Mouse (Mus musculus): ENCODE data around the gene Prepl. TPM values are rescaled to one million over a fixed set of nuclear protein-coding genes. Genes with fewer than 3 reads are reported as not detected.
A peak's percentile ranks its signal among the peaks of the same experiment; 100 is the strongest.

Prepl gene
- polyA plus RNA-seq, 1 experiment from 2014 or later: 56.3 TPM

GRCm38 (mm10) chr17:85089621-85090020 is 420 bp downstream of the Prepl start:
- no peaks in the 10 kb centered on the region for H3K9me3 ChIP-seq
- peaks cover 16% of the 10 kb centered on the region for H3K4me1 ChIP-seq
- no peaks in the 10 kb centered on the region for H3K27me3 ChIP-seq
- 1% methylated on average over 16 of the region's 16 CpGs for whole genome bisulfite sequencing
- H3K9ac ChIP-seq (replicated peaks): peak overlapping the region; percentile 78
- ATAC-seq (ENCODE audit: low FRiP score, low read depth): peak; percentile 3; the same call in 1 of the 2 replicates
- H3K36me3 ChIP-seq: no peaks in the 10 kb centered on the region
- peak overlapping the region; percentile 86 for H3K27ac ChIP-seq (replicated peaks)
- H3K4me2 ChIP-seq (replicated peaks): peak overlapping the region; percentile 83
- H3K4me3 ChIP-seq: peak overlapping the region; percentile 89

- Histone ChIP-seq H3K4me3 (peak overlapping the region; percentile 89), H3K4me1 (peaks cover 16% of the 10 kb centered on the region), H3K9me3 (no peaks in the 10 kb centered on the region), H3K27ac (replicated peaks) (no peak overlapping the region), H3K9ac (replicated peaks) (peak overlapping the region; percentile 78; the same call in 1 of the 2 replicates), H3K27me3 (no peaks in the 10 kb centered on the region), H3K36me3 (no peaks in the 10 kb centered on the region), H3K4me2 (replicated peaks) (peak overlapping the region; percentile 83)
- WGBS: 45% methylated on average over 6 of the region's 6 CpGs
- ATAC-seq (ENCODE audit: low FRiP score, low read depth): no peak
Observed at GRCm38 (mm10) chr17:85089011-85089410, 1.0 kb downstream of the Prepl start.

DNA sequence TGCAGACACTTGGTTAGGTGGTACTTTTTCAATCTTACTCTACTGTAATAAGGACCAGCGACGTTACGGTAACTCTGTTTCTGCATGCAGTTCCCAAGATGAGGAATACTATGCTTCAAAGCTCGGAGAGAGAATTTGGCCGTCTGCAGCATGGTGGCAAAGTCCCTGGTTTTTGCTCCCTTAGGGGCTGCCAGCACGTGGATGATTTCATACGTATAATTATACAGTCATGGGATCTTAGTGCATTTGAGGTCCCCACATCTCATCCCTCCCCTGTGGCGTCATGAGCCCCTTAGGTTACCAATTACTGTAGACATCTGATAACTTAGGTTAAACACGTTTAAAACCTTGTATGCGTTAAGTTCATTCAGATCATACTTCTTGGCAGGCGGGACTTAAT is 1.6 kb downstream of the Prepl start:
- H3K9ac ChIP-seq (replicated peaks): no peak overlapping the region
- H3K4me2 ChIP-seq (replicated peaks): 0 out of 2 replicates have a peak overlapping the region, but pooled peaks have one; percentile 5
- no peak overlapping the region for H3K27ac ChIP-seq (replicated peaks)
- WGBS: 90% methylated on average over 11 of the region's 11 CpGs
- H3K4me1 ChIP-seq: peaks cover 16% of the 10 kb centered on the region
- no peaks in the 10 kb centered on the region for H3K27me3 ChIP-seq
- no peaks in the 10 kb centered on the region for H3K9me3 ChIP-seq
- no peak for ATAC-seq (ENCODE audit: low FRiP score, low read depth)
- H3K36me3 ChIP-seq: no peaks in the 10 kb centered on the region
- H3K4me3 ChIP-seq: no peak overlapping the region

DNA sequence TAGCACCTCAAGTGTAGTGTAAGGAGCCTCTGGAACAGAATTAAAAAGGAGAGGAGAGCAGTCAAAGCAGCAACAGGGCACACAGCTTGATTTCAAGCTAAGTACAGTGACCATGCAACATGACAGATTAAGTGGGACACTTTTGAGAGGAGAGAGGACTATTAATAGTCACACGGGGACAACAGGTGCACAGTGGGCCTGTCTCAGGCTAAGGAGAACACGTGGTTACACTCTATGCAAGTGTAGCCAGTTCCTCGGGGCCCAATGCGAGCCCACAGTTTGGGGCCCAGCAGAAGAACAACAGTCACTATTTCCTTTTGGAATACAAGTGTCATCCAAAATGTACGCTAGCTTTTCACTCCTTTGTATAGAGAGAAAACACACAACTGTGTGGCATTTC is 2.5 kb downstream of the Prepl start:
- ATAC-seq (ENCODE audit: low FRiP score, low read depth): no peak
- 94% methylated on average over 5 of the region's 5 CpGs for WGBS

GRCm38 (mm10) chr17:85086501-85086900 is 3.5 kb downstream of the Prepl start:
- Histone ChIP-seq H3K4me2 (replicated peaks) (no peak overlapping the region), H3K27me3 (no peaks in the 10 kb centered on the region), H3K4me3 (no peak overlapping the region), H3K9ac (replicated peaks) (no peak overlapping the region), H3K27ac (replicated peaks) (no peak overlapping the region), H3K4me1 (peaks cover 14% of the 10 kb centered on the region), H3K9me3 (no peaks in the 10 kb centered on the region), H3K36me3 (0 out of 2 replicates have a peak, but pooled peaks cover 4% of the 10 kb centered on the region)
- 80% methylated on average over 1 of the region's 1 CpGs for WGBS
- no peak for ATAC-seq (ENCODE audit: low FRiP score, low read depth)

More for the DNA sequence above, 2.5 kb downstream of the Prepl start:
- H3K9ac ChIP-seq (replicated peaks): no peak overlapping the region
- no peaks in the 10 kb centered on the region for H3K27me3 ChIP-seq
- no peak overlapping the region for H3K4me2 ChIP-seq (replicated peaks)
- H3K4me1 ChIP-seq: peaks cover 16% of the 10 kb centered on the region
- no peaks in the 10 kb centered on the region for H3K36me3 ChIP-seq
- no peaks in the 10 kb centered on the region for H3K9me3 ChIP-seq
- H3K27ac ChIP-seq (replicated peaks): no peak overlapping the region
- no peak overlapping the region for H3K4me3 ChIP-seq

GRCm38 (mm10) chr17:85085335-85085734 is 4.7 kb downstream of the Prepl start:
- ATAC-seq (ENCODE audit: low FRiP score, low read depth): no peak
- Histone ChIP-seq H3K9ac (replicated peaks) (no peak overlapping the region), H3K9me3 (no peaks in the 10 kb centered on the region), H3K36me3 (peaks cover 13% of the 10 kb centered on the region; the same call in 1 of the 2 replicates), H3K4me3 (no peak overlapping the region), H3K4me2 (replicated peaks) (no peak overlapping the region), H3K27me3 (no peaks in the 10 kb centered on the region), H3K4me1 (peaks cover 11% of the 10 kb centered on the region), H3K27ac (replicated peaks) (no peak overlapping the region)
- 99% methylated on average over 2 of the region's 2 CpGs for WGBS

GRCm38 (mm10) chr17:85080781-85081180 is 9.3 kb downstream of the Prepl start:
- WGBS: 97% methylated on average over 11 of the region's 11 CpGs
- no peak for ATAC-seq (ENCODE audit: low FRiP score, low read depth)

GRCm38 (mm10) chr17:85079276-85079675 is 10.8 kb downstream of the Prepl start:
- H3K27me3 ChIP-seq: no peaks in the 10 kb centered on the region
- 95% methylated on average over 3 of the region's 3 CpGs for WGBS
- H3K27ac ChIP-seq (replicated peaks): no peak overlapping the region
- no peak overlapping the region for H3K9ac ChIP-seq (replicated peaks)
- no peak overlapping the region for H3K4me3 ChIP-seq
- H3K4me1 ChIP-seq: no peaks in the 10 kb centered on the region
- no peaks in the 10 kb centered on the region for H3K9me3 ChIP-seq
- no peak for ATAC-seq (ENCODE audit: low FRiP score, low read depth)
- no peak overlapping the region for H3K4me2 ChIP-seq (replicated peaks)
- H3K36me3 ChIP-seq: peaks cover 54% of the 10 kb centered on the region

More at GRCm38 (mm10) chr17:85080781-85081180, 9.3 kb downstream of the Prepl start:
- H3K27me3 ChIP-seq: no peaks in the 10 kb centered on the region
- no peaks in the 10 kb centered on the region for H3K4me1 ChIP-seq
- H3K9ac ChIP-seq (replicated peaks): no peak overlapping the region
- H3K36me3 ChIP-seq: peaks cover 48% of the 10 kb centered on the region
- no peak overlapping the region for H3K4me2 ChIP-seq (replicated peaks)
- H3K4me3 ChIP-seq: no peak overlapping the region
- H3K27ac ChIP-seq (replicated peaks): no peak overlapping the region
- no peaks in the 10 kb centered on the region for H3K9me3 ChIP-seq

DNA sequence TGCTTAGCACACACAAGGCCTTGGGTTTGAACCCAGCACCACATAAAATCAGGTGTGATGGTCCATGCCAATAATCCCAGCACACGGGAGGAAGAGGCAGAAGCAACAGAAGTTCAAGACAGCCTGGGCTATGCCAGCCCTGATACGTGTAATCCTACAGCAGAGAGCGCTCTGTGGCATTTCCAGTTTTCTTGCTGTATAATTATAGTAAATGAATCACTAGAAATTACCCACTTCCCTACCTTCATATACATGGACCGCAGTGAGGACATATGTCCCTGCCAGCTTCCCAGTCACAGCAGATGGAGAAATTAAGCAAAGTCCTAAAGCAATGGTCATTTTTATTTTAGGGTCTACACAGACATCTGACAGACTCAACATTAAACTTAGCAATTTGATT is 16.0 kb downstream of the Prepl start:
- 92% methylated on average over 4 of the region's 4 CpGs for WGBS
- Histone ChIP-seq H3K36me3 (peaks cover 67% of the 10 kb centered on the region), H3K4me1 (peaks cover 11% of the 10 kb centered on the region), H3K4me3 (no peak overlapping the region), H3K27ac (replicated peaks) (no peak overlapping the region), H3K4me2 (replicated peaks) (no peak overlapping the region), H3K9ac (replicated peaks) (no peak overlapping the region), H3K9me3 (no peaks in the 10 kb centered on the region), H3K27me3 (no peaks in the 10 kb centered on the region)
- no peak for ATAC-seq (ENCODE audit: low FRiP score, low read depth)

DNA sequence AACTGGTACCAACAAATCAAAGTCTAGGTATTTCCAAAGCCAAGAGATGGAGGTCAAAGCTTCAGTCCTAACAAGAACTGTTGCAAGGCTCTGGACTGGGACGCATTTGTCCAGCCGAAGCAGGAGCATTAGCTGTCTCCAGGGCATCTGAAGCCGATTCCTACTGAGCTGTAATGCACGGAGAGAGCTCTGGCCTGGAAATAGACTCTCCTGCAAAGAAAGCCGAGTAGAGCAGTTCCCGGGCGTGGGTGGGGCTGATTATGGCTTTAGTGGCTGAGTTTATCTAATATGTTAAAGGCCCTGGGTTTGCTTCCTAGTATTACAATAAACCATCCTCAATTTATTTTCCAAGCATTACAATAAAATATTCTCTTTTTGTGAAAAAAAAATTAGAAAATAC is 16.8 kb downstream of the Prepl start:
- ATAC-seq (ENCODE audit: low FRiP score, low read depth): no peak
- no peak overlapping the region for H3K9ac ChIP-seq (replicated peaks)
- no peak overlapping the region for H3K4me3 ChIP-seq
- no peak overlapping the region for H3K27ac ChIP-seq (replicated peaks)
- WGBS: 69% methylated on average over 7 of the region's 7 CpGs
- peaks cover 67% of the 10 kb centered on the region for H3K36me3 ChIP-seq
- H3K27me3 ChIP-seq: no peaks in the 10 kb centered on the region
- H3K4me1 ChIP-seq: peaks cover 11% of the 10 kb centered on the region
- no peak overlapping the region for H3K4me2 ChIP-seq (replicated peaks)
- no peaks in the 10 kb centered on the region for H3K9me3 ChIP-seq

- Histone ChIP-seq H3K36me3 (peaks cover 63% of the 10 kb centered on the region), H3K4me1 (peaks cover 11% of the 10 kb centered on the region), H3K4me3 (no peak overlapping the region), H3K27ac (replicated peaks) (no peak overlapping the region), H3K4me2 (replicated peaks) (0 out of 2 replicates have a peak overlapping the region, but pooled peaks have one; percentile 15), H3K9me3 (no peaks in the 10 kb centered on the region), H3K27me3 (no peaks in the 10 kb centered on the region), H3K9ac (replicated peaks) (no peak overlapping the region)
- ATAC-seq (ENCODE audit: low FRiP score, low read depth): peak; percentile 30; the same call in 1 of the 2 replicates
- 29% methylated on average over 11 of the region's 11 CpGs for WGBS
Observed at GRCm38 (mm10) chr17:85072383-85072782, 17.7 kb downstream of the Prepl start.

GRCm38 (mm10) chr17:85071088-85071775 is 18.8 kb downstream of the Prepl start:
- peaks cover 62% of the 10 kb centered on the region for H3K36me3 ChIP-seq
- no peak overlapping the region for H3K9ac ChIP-seq (replicated peaks)
- H3K4me1 ChIP-seq: peaks cover 11% of the 10 kb centered on the region
- 91% methylated on average over 8 of the region's 8 CpGs for whole genome bisulfite sequencing
- H3K4me3 ChIP-seq: no peak overlapping the region
- no peak for ATAC-seq (ENCODE audit: low FRiP score, low read depth)
- H3K27me3 ChIP-seq: no peaks in the 10 kb centered on the region
- H3K4me2 ChIP-seq (replicated peaks): no peak overlapping the region
- H3K27ac ChIP-seq (replicated peaks): no peak overlapping the region
- H3K9me3 ChIP-seq: no peaks in the 10 kb centered on the region
